Mouse (Mus musculus) CH12.LX (cell line): ENCODE measurements around the gene Mzt1.

Experiments
- CTCF ChIP-seq, 2 experiments: IDR thresholded peaks in 1 of 2; conservative IDR thresholded peaks in 1 of 2; 2 replicates each; pipeline ENCODE4 v1.5.1; 2011 to 2012; ENCODE audit warnings: low read depth in 2 of 2, low read length in 2 of 2, improper control_type of control experiment in 1 of 2, inconsistent platforms in 1 of 2, mild to moderate bottlenecking in 1 of 2, moderate library complexity in 1 of 2
- USF2 ChIP-seq: conservative IDR thresholded peaks from 2 replicates; pipeline ENCODE4 v1.6.1; 2011; ENCODE audit warnings: low read depth, low read length, improper control_type of control experiment

DNA sequence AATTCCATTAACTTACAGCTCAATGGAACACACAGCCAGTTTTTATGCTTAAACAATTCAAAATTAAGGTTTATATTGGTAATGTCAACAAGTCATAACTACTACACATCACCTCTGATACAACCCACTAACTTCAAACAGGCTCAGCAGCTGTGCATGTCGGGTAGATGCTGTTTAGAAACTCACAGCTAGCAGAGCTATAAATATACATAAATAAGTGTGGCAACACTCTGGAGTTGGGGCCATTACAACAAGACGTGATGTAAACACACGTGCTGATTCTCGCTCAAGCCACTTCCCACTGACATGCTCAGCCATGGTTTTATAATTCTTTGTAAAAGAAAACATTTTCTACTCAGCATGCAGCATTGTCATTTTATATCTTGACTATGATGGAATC lies 9.9 kb downstream of the Mzt1 start:
- TF ChIP-seq USF2 (no peak), CTCF (conservative IDR thresholded peaks at IDR 0.05 in 1 of 2, IDR thresholded peaks at IDR 0.05 in 1 of 2; ENCODE audit: low read depth in 2 of 2, low read length in 2 of 2) (no peak)
